Mouse (Mus musculus) liver, postnatal 0 days (tissue): ENCODE results near the gene Ubr4. TPM values are rescaled to one million over a fixed set of nuclear protein-coding genes. Genes with fewer than 3 reads are reported as not detected.

Experiments
- ATAC-seq: fragments of 200-750 bp; cut with Nextera tagmentation; 2 replicates; pipeline ENCODE4 v1.8.0; 2017; ENCODE audit warnings: mild to moderate bottlenecking, moderate library complexity
- DNase-seq: peaks from one replicate; pipeline ENCODE4 v3.0.0-alpha.2; 2016
- H3K27ac ChIP-seq: fragments of 300-500 bp; sonication (generic); 2 replicates; pipeline ENCODE4 v1.5.1; 2014; ENCODE audit warnings: antibody characterized with exemption, moderate library complexity, mild to moderate bottlenecking, low read depth
- H3K27me3 ChIP-seq: fragments of 300-500 bp; sonication (generic); 2 replicates; pipeline ENCODE4 v1.6.1; 2014; ENCODE audit warnings: low read length, control low read depth, mixed read lengths; ENCODE audit not compliant: insufficient read depth
- H3K36me3 ChIP-seq: fragments of 300-500 bp; sonication (generic); replicated peaks from 2 replicates; pipeline ENCODE4 v1.6.1; 2014; ENCODE audit warnings: mild to moderate bottlenecking, control low read depth, low read length, moderate library complexity, mixed read lengths; ENCODE audit not compliant: insufficient read depth
- H3K4me1 ChIP-seq: fragments of 300-500 bp; sonication (generic); 2 replicates; pipeline ENCODE4 v1.6.1; 2014; ENCODE audit warnings: antibody characterized with exemption, mild to moderate bottlenecking, control low read depth; ENCODE audit not compliant: insufficient read depth
- H3K4me2 ChIP-seq: fragments of 300-500 bp; sonication (generic); 2 replicates; pipeline ENCODE4 v1.6.1; 2014; ENCODE audit warnings: low read depth, mild to moderate bottlenecking, low read length, moderate library complexity, mixed read lengths
- H3K4me3 ChIP-seq: fragments of 300-500 bp; sonication (generic); 2 replicates; pipeline ENCODE4 v1.5.1; 2014; ENCODE audit warnings: low read depth, low read length
- H3K9ac ChIP-seq: fragments of 300-500 bp; sonication (generic); replicated peaks from 2 replicates; pipeline ENCODE4 v1.6.1; 2014; ENCODE audit warnings: mild to moderate bottlenecking, moderate library complexity
- H3K9me3 ChIP-seq: fragments of 300-500 bp; sonication (generic); 2 replicates; pipeline ENCODE4 v1.6.1; 2016; ENCODE audit warnings: mild to moderate bottlenecking, control low read depth, low read length, mixed read lengths
- CTCF ChIP-seq: sonication (generic); IDR thresholded peaks from 2 replicates; pipeline ENCODE4 v1.5.1; 2016; ENCODE audit warnings: antibody characterized with exemption, low read depth
- EP300 ChIP-seq: IDR thresholded peaks from 2 replicates; pipeline ENCODE4 v1.6.1; 2016; ENCODE audit warnings: antibody characterized with exemption, low read depth, mild to moderate bottlenecking
- WGBS: fragments of 180-500 bp; shearing (Covaris S2); extraction: QIAGEN DNeasy Blood & Tissue Kit; methylation state at CpG from one replicate; pipeline ENCODE4 v1.1.7; 2014; ENCODE audit not compliant: insufficient replicate concordance; 5-methylcytosine and 5-hydroxymethylcytosine counted together
- polyA plus RNA-seq: library from polyadenylated mRNA; unstranded; fragments of >200 nt; fragmentation: Nextera tagmentation; extraction: Ambion mirVana; gene quantifications from 2 replicates; pipeline ENCODE4 v1.2.1, GENCODE M21; 2015

The Ubr4 gene
- polyA plus RNA-seq, 1 experiment from 2014 or later: 24.7 TPM

- H3K4me1 ChIP-seq: peaks cover 21% of the 10 kb centered on the region
- ATAC-seq (peak; percentile 43), DNase-seq (peak; percentile 60)
- no peak overlapping the region for H3K9ac ChIP-seq
- no peaks in the 10 kb centered on the region for H3K36me3 ChIP-seq
- TF ChIP-seq CTCF (no peak), EP300 (no peak)
- 57% methylated on average over 6 of the region's 9 CpGs for WGBS
- no peak overlapping the region for H3K4me3 ChIP-seq
- peak overlapping the region; percentile 83 for H3K4me2 ChIP-seq
- no peaks in the 10 kb centered on the region for H3K27me3 ChIP-seq
- no peaks in the 10 kb centered on the region for H3K9me3 ChIP-seq
- H3K27ac ChIP-seq: peak overlapping the region; percentile 81; the same call in 1 of the 2 replicates
These were observed 17.6 kb upstream of the Ubr4 start for GRCm38 (mm10) chr4:139334631-139335295.

- Histone ChIP-seq H3K4me1 (peaks cover 21% of the 10 kb centered on the region), H3K36me3 (no peaks in the 10 kb centered on the region), H3K4me3 (no peak overlapping the region), H3K27me3 (no peaks in the 10 kb centered on the region), H3K9me3 (no peaks in the 10 kb centered on the region), H3K4me2 (peak overlapping the region; percentile 83), H3K27ac (peak overlapping the region; percentile 81), H3K9ac (no peak overlapping the region)
- ATAC-seq: peak; percentile 78
- 27% methylated on average over 7 of the region's 7 CpGs for WGBS
- peak; percentile 44 for DNase-seq
- no peak for TF ChIP-seq CTCF
- peak; percentile 89 for TF ChIP-seq EP300
These were observed 16.9 kb upstream of the Ubr4 start for GRCm38 (mm10) chr4:139335507-139335906.

- WGBS: 12% methylated on average over 24 of the region's 24 CpGs
These were observed 15.5 kb upstream of the Ubr4 start for GRCm38 (mm10) chr4:139336822-139337483.

DNA sequence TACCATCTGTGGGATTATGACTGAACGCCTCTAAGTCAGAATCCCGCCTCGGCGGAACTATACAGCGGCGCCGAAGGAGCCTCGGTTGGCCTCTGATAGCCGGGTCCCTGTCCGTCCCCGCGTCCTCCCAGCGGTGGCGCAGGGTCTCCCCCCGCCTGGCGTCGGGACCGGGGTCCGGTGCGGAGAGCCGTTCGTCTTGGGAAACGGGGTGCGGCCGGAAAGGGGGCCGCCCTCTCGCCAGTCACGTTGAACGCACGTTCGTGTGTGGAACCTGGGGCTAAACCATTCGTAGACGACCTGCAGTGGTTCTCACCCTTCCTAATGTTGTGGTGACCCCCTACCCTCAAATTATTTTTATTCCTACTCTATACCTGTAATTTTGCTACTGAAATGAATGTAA, 14.3 kb upstream of the Ubr4 start:
- Histone ChIP-seq H3K9me3 (no peaks in the 10 kb centered on the region), H3K36me3 (no peaks in the 10 kb centered on the region), H3K9ac (no peak overlapping the region), H3K27me3 (no peaks in the 10 kb centered on the region), H3K4me2 (no peak overlapping the region), H3K27ac (no peak overlapping the region), H3K4me3 (no peak overlapping the region), H3K4me1 (peaks cover 29% of the 10 kb centered on the region)
- 57% methylated on average over 33 of the region's 33 CpGs for WGBS
- DNase-seq (no peak), ATAC-seq (no peak)
- TF ChIP-seq CTCF (no peak), EP300 (no peak)

More at GRCm38 (mm10) chr4:139336822-139337483, 15.5 kb upstream of the Ubr4 start:
- DNase-seq: peak; percentile 95
- TF ChIP-seq EP300 (no peak), CTCF (peak; percentile 98)
- Histone ChIP-seq H3K27me3 (no peaks in the 10 kb centered on the region), H3K9ac (peak overlapping the region; percentile 65), H3K4me1 (peaks cover 24% of the 10 kb centered on the region), H3K27ac (peak overlapping the region; percentile 81), H3K4me2 (peak overlapping the region; percentile 83), H3K36me3 (no peaks in the 10 kb centered on the region), H3K4me3 (peak overlapping the region; percentile 49), H3K9me3 (no peaks in the 10 kb centered on the region)
- ATAC-seq: peak; percentile 69

DNA sequence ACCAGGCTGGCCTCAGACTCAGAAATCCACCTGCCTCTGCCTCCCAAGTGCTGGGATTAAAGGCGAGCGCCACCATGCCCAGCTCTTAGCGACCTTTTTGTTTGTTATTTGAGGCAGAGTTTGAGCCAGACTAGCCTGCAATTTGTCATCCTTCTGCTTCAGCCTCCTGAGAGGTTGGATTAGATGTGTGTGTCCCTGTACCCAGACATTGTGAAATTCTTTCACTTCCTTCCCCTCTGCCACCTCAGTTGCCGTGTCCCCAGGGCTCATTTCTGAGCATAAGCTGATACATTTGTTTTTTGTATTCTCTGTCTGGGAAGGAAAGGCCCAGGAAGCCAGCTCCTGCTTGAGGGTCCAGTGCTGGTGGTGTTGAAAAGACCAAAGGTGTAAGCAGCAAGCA, 11.6 kb upstream of the Ubr4 start:
- H3K9me3 ChIP-seq: no peaks in the 10 kb centered on the region
- ATAC-seq (no peak), DNase-seq (no peak)
- peak overlapping the region; percentile 26; the same call in 1 of the 2 replicates for H3K9ac ChIP-seq
- H3K36me3 ChIP-seq: no peaks in the 10 kb centered on the region
- H3K4me1 ChIP-seq: peaks cover 23% of the 10 kb centered on the region
- no peaks in the 10 kb centered on the region for H3K27me3 ChIP-seq
- WGBS: 68% methylated on average over 4 of the region's 4 CpGs
- H3K4me2 ChIP-seq: no peak overlapping the region
- no peak overlapping the region for H3K4me3 ChIP-seq
- H3K27ac ChIP-seq: no peak overlapping the region
- no peak for TF ChIP-seq EP300
- TF ChIP-seq CTCF: no peak

GRCm38 (mm10) chr4:139341556-139342233, 10.7 kb upstream of the Ubr4 start:
- DNase-seq (peak; percentile 61), ATAC-seq (no peak)
- no peak overlapping the region for H3K27ac ChIP-seq
- 64% methylated on average over 7 of the region's 7 CpGs for WGBS
- H3K9ac ChIP-seq: peak overlapping the region; percentile 26
- no peak overlapping the region for H3K4me3 ChIP-seq
- H3K36me3 ChIP-seq: no peaks in the 10 kb centered on the region; the same call in 1 of the 2 replicates
- H3K9me3 ChIP-seq: no peaks in the 10 kb centered on the region
- H3K4me2 ChIP-seq: no peak overlapping the region
- no peaks in the 10 kb centered on the region for H3K27me3 ChIP-seq
- no peak for TF ChIP-seq EP300
- no peak for TF ChIP-seq CTCF
- H3K4me1 ChIP-seq: peaks cover 19% of the 10 kb centered on the region
